Mouse (Mus musculus) ovary, adult 18-20 months (tissue): ENCODE data around the gene Sdsl.

Experiments
- DNase-seq: peaks from one replicate; pipeline ENCODE4 v3.0.0; 2022; ENCODE audit warnings: low spot score, mixed read lengths

The Sdsl gene

GRCm38 (mm10) chr5:120454756-120455337 is 17.8 kb downstream of the Sdsl start:
- no peak for DNase-seq

GRCm38 (mm10) chr5:120447305-120447704 is 25.3 kb downstream of the Sdsl start:
- no peak for DNase-seq

GRCm38 (mm10) chr5:120440733-120441132 is 31.9 kb downstream of the Sdsl start:
- DNase-seq: peak; percentile 55

GRCm38 (mm10) chr5:120439887-120440670 is 32.5 kb downstream of the Sdsl start:
- no peak for DNase-seq

GRCm38 (mm10) chr5:120438991-120439710 is 33.5 kb downstream of the Sdsl start:
- DNase-seq: no peak

- DNase-seq: no peak
Measured at GRCm38 (mm10) chr5:120438469-120438868, 34.1 kb downstream of the Sdsl start.

- DNase-seq: no peak
Measured at GRCm38 (mm10) chr5:120437986-120438385, 34.6 kb downstream of the Sdsl start.

- DNase-seq: no peak
Measured at GRCm38 (mm10) chr5:120437539-120437938, 35.1 kb downstream of the Sdsl start.

- DNase-seq: no peak
Measured at GRCm38 (mm10) chr5:120436885-120437495, 35.6 kb downstream of the Sdsl start.

GRCm38 (mm10) chr5:120435731-120436501 is 36.7 kb downstream of the Sdsl start:
- DNase-seq: no peak

GRCm38 (mm10) chr5:120435006-120435681 is 37.5 kb downstream of the Sdsl start:
- DNase-seq: no peak

GRCm38 (mm10) chr5:120434231-120434735 is 38.3 kb downstream of the Sdsl start:
- no peak for DNase-seq

GRCm38 (mm10) chr5:120433135-120433760 is 39.4 kb downstream of the Sdsl start:
- DNase-seq: no peak

- no peak for DNase-seq
Measured at GRCm38 (mm10) chr5:120432486-120433015, 40.1 kb downstream of the Sdsl start.

GRCm38 (mm10) chr5:120431649-120432485 is 40.7 kb downstream of the Sdsl start, which contains the start of gene Lhx5:
TSS of gene Lhx5 (plus strand) at chr5:120431699.
- DNase-seq: no peak

- no peak for DNase-seq
Measured at GRCm38 (mm10) chr5:120431001-120431583, 41.5 kb downstream of the Sdsl start.

GRCm38 (mm10) chr5:120429692-120430091 is 42.9 kb downstream of the Sdsl start:
- no peak for DNase-seq

GRCm38 (mm10) chr5:120428990-120429389 is 43.6 kb downstream of the Sdsl start:
- DNase-seq: no peak
